Mouse (Mus musculus) heart, postnatal 0 days (tissue): ENCODE data around the gene Hmga1.

Experiments
- CTCF ChIP-seq: IDR thresholded peaks from 2 replicates; pipeline ENCODE4 v1.5.1; 2016; ENCODE audit warnings: antibody characterized with exemption, control low read depth, low read depth
- EP300 ChIP-seq: IDR thresholded peaks from 2 replicates; pipeline ENCODE4 v1.6.1; 2016; ENCODE audit warnings: antibody characterized with exemption, low read depth

GRCm38 (mm10) chr17:27546574-27547085 lies 9.7 kb upstream of the Hmga1 start:
- TF ChIP-seq CTCF, result no peak
- TF ChIP-seq EP300, result no peak
